Mouse (Mus musculus) heart, embryonic 10.5 days (tissue): ENCODE data around the gene Hectd4. TPM values are rescaled to one million over a fixed set of nuclear protein-coding genes. Genes with fewer than 3 reads are reported as not detected.

Source experiments
- DNase-seq: peaks from one replicate; pipeline ENCODE4 v3.0.0-alpha.2; 2017; ENCODE audit warnings: low spot score
- H3K27ac ChIP-seq: fragments of 300-500 bp; sonication (generic); 2 replicates; pipeline ENCODE4 v1.5.1; 2016; ENCODE audit warnings: mild to moderate bottlenecking
- H3K27me3 ChIP-seq: fragments of 300-500 bp; sonication (generic); 2 replicates; pipeline ENCODE4 v1.6.1; 2016; ENCODE audit warnings: mild to moderate bottlenecking; ENCODE audit not compliant: poor library complexity, insufficient read depth, severe bottlenecking
- H3K36me3 ChIP-seq: fragments of 300-500 bp; sonication (generic); 2 replicates; pipeline ENCODE4 v1.6.1; 2016; ENCODE audit warnings: mild to moderate bottlenecking, moderate library complexity
- H3K4me1 ChIP-seq: fragments of 300-500 bp; sonication (generic); 2 replicates; pipeline ENCODE4 v1.6.1; 2016; ENCODE audit warnings: mild to moderate bottlenecking
- H3K4me3 ChIP-seq: fragments of 300-500 bp; sonication (generic); 2 replicates; pipeline ENCODE4 v1.5.1; 2016; ENCODE audit warnings: mild to moderate bottlenecking, moderate library complexity
- H3K9me3 ChIP-seq: fragments of 300-500 bp; sonication (generic); 2 replicates; pipeline ENCODE4 v1.6.1; 2016; ENCODE audit warnings: mild to moderate bottlenecking, moderate library complexity
- WGBS: fragments of 180-500 bp; shearing (Covaris S2); methylation state at CpG from one replicate; pipeline ENCODE4 v1.1.7; 2016; 5-methylcytosine and 5-hydroxymethylcytosine counted together
- polyA plus RNA-seq: library from polyadenylated mRNA; unstranded; fragments of >200 nt; fragmentation: Nextera tagmentation; extraction: Ambion mirVana; gene quantifications from 2 replicates; pipeline ENCODE4 v1.2.1, GENCODE M21; 2016

Hectd4 gene
- polyA plus RNA-seq, 1 experiment from 2014 or later: 4.8 TPM

GRCm38 (mm10) chr5:121245201-121245600 is 25.2 kb downstream of the Hectd4 start:
- H3K27me3 ChIP-seq: no peaks in the 10 kb centered on the region
- peaks cover 29% of the 10 kb centered on the region; the same call in 1 of the 2 replicates for H3K4me1 ChIP-seq
- peak; percentile 74 for DNase-seq
- H3K27ac ChIP-seq: no peak overlapping the region
- no peaks in the 10 kb centered on the region for H3K9me3 ChIP-seq
- H3K4me3 ChIP-seq: no peak overlapping the region
- WGBS: 74% methylated on average over 7 of the region's 7 CpGs
- no peaks in the 10 kb centered on the region for H3K36me3 ChIP-seq

DNA sequence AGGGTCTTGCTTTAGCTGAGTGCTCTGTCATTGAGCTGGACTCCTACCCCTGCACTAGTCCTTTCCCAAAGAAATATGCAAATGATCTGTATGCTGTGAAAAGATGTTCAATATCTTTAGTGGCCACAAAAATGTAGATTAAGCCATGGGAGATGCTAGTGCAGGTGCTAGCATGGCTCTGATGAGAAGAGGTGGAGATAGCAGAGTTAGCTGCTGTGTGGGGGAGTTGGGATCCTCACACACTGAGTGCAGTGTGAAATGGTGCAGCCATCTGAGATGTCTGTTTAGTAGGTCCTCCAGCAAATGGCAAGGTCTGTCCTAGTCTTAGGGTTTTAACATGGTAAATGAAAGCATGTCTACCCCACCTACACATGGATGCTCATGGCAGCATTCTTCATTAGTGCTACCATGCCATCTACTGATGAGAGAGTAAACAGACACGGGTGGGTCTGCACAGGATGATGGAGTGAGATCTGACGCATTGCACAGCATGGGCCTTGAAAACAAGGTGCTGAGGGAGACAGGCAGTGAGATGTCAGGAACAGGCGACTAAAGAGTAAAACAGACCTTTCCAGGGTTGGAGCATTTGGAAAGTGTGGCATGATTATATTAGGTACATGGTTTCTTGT is 28.9 kb downstream of the Hectd4 start:
- Histone ChIP-seq H3K27me3 (no peaks in the 10 kb centered on the region), H3K36me3 (peaks cover 3% of the 10 kb centered on the region), H3K4me3 (no peak overlapping the region), H3K27ac (no peak overlapping the region), H3K9me3 (no peaks in the 10 kb centered on the region), H3K4me1 (peaks cover 17% of the 10 kb centered on the region)
- peak; percentile 69 for DNase-seq
- 67% methylated on average over 3 of the region's 3 CpGs for WGBS

DNA sequence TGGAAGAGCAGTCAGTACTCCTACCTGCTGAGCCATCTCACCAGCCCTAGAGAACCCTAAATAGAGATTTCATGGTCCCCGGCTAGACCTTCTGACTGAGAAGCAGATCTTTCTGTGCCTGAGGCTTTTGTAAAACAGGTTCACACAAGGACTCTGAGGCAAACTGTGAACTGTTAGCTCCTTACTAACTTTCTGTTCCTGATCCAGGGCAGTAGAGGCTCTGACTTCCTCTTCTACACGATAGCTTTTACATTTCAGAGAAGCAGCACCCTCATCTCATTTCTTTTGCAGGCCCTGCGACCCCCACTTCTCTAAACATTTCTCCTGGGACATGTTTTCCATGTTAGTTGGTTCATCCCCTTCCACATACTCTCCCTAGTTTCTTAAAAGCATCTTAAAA is 29.7 kb downstream of the Hectd4 start:
- no peak for DNase-seq
- H3K4me1 ChIP-seq: peaks cover 17% of the 10 kb centered on the region
- H3K4me3 ChIP-seq: no peak overlapping the region
- H3K36me3 ChIP-seq: peaks cover 10% of the 10 kb centered on the region
- no peaks in the 10 kb centered on the region for H3K27me3 ChIP-seq
- H3K27ac ChIP-seq: no peak overlapping the region
- H3K9me3 ChIP-seq: no peaks in the 10 kb centered on the region
- 94% methylated on average over 3 of the region's 3 CpGs for WGBS

GRCm38 (mm10) chr5:121251813-121252212 is 31.8 kb downstream of the Hectd4 start:
- no peaks in the 10 kb centered on the region for H3K27me3 ChIP-seq
- peaks cover 12% of the 10 kb centered on the region for H3K4me1 ChIP-seq
- no peak for DNase-seq
- H3K4me3 ChIP-seq: no peak overlapping the region
- WGBS: 66% methylated on average over 8 of the region's 8 CpGs
- H3K36me3 ChIP-seq: peaks cover 18% of the 10 kb centered on the region
- H3K9me3 ChIP-seq: no peaks in the 10 kb centered on the region
- peak overlapping the region; percentile 36 for H3K27ac ChIP-seq

- 87% methylated on average over 18 of the region's 18 CpGs for WGBS
- no peak for DNase-seq
These were observed 33.9 kb downstream of the Hectd4 start for GRCm38 (mm10) chr5:121253816-121254497.

GRCm38 (mm10) chr5:121254977-121255376 is 35.0 kb downstream of the Hectd4 start:
- no peak overlapping the region for H3K4me3 ChIP-seq
- H3K27ac ChIP-seq: no peak overlapping the region
- H3K36me3 ChIP-seq: peaks cover 31% of the 10 kb centered on the region
- no peak for DNase-seq
- H3K9me3 ChIP-seq: no peaks in the 10 kb centered on the region
- 87% methylated on average over 7 of the region's 7 CpGs for WGBS
- peaks cover 6% of the 10 kb centered on the region for H3K4me1 ChIP-seq
- H3K27me3 ChIP-seq: no peaks in the 10 kb centered on the region

More at GRCm38 (mm10) chr5:121253816-121254497, 33.9 kb downstream of the Hectd4 start:
- Histone ChIP-seq H3K4me1 (peaks cover 7% of the 10 kb centered on the region), H3K9me3 (no peaks in the 10 kb centered on the region), H3K4me3 (no peak overlapping the region), H3K27ac (no peak overlapping the region), H3K27me3 (no peaks in the 10 kb centered on the region), H3K36me3 (peaks cover 27% of the 10 kb centered on the region)

DNA sequence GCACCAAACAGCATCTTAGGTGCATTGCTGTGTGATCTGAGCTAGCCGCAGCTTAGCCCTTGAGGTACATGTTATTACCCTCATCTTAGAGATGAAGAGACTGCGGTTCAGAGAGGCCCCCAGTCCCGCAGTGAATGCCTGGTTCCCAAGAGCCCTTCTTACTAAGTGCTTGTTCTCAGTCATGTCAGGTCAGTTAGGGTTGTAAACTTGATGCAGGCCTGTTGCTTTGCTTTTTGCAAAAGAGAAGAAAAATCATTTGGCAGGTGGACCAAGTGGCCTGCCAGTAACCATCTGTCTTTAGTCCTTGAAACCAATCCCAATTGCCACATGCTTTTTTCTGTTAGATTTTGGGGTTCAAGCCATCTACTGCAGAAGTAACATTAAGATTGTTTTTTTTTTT is 41.8 kb downstream of the Hectd4 start:
- H3K27ac ChIP-seq: no peak overlapping the region
- H3K4me1 ChIP-seq: no peaks in the 10 kb centered on the region
- no peaks in the 10 kb centered on the region for H3K9me3 ChIP-seq
- no peak for DNase-seq
- H3K4me3 ChIP-seq: no peak overlapping the region
- H3K36me3 ChIP-seq: peaks cover 48% of the 10 kb centered on the region
- H3K27me3 ChIP-seq: no peaks in the 10 kb centered on the region
- 96% methylated on average over 3 of the region's 3 CpGs for WGBS

DNA sequence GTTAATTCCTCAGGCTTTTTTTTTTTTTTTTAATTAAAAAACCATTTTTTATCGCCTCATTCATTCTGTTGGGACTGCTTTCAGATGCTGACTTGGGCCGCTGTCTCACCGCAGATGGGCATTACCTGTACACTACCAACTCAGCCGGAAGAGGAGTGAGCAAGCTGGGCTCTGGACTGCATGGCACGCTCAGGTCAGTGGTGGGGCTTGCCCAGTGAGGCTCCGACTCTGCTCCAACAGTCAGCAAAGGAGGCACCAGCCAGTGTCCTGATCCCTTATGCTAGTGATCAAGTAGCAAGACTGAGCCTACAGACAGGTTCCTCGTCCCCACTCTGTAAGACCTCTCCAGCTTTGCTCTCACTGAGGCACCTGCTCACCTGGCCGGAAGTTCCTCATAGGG is 42.4 kb downstream of the Hectd4 start:
- Histone ChIP-seq H3K27ac (no peak overlapping the region), H3K4me1 (no peaks in the 10 kb centered on the region), H3K9me3 (no peaks in the 10 kb centered on the region), H3K27me3 (no peaks in the 10 kb centered on the region), H3K4me3 (no peak overlapping the region), H3K36me3 (peaks cover 46% of the 10 kb centered on the region)
- 94% methylated on average over 8 of the region's 8 CpGs for WGBS
- no peak for DNase-seq

GRCm38 (mm10) chr5:121264593-121264992 is 44.6 kb downstream of the Hectd4 start:
- H3K36me3 ChIP-seq: peaks cover 54% of the 10 kb centered on the region
- DNase-seq: no peak
- 98% methylated on average over 2 of the region's 2 CpGs for WGBS
- H3K4me1 ChIP-seq: peaks cover 7% of the 10 kb centered on the region; the same call in 1 of the 2 replicates
- no peak overlapping the region for H3K4me3 ChIP-seq
- no peak overlapping the region for H3K27ac ChIP-seq
- no peaks in the 10 kb centered on the region for H3K27me3 ChIP-seq
- H3K9me3 ChIP-seq: no peaks in the 10 kb centered on the region

GRCm38 (mm10) chr5:121266741-121267382 is 46.8 kb downstream of the Hectd4 start:
- Histone ChIP-seq H3K4me3 (no peak overlapping the region), H3K27ac (no peak overlapping the region), H3K9me3 (no peaks in the 10 kb centered on the region), H3K27me3 (no peaks in the 10 kb centered on the region), H3K4me1 (peaks cover 7% of the 10 kb centered on the region; the same call in 1 of the 2 replicates), H3K36me3 (peaks cover 56% of the 10 kb centered on the region)
- no peak for DNase-seq
- 81% methylated on average over 7 of the region's 7 CpGs for WGBS

GRCm38 (mm10) chr5:121271046-121271445 is 51.0 kb downstream of the Hectd4 start:
- Histone ChIP-seq H3K9me3 (no peaks in the 10 kb centered on the region), H3K27me3 (no peaks in the 10 kb centered on the region), H3K36me3 (peaks cover 70% of the 10 kb centered on the region), H3K4me3 (no peak overlapping the region), H3K4me1 (peaks cover 7% of the 10 kb centered on the region; the same call in 1 of the 2 replicates), H3K27ac (no peak overlapping the region)
- DNase-seq: no peak
- 85% methylated on average over 7 of the region's 7 CpGs for WGBS

- no peaks in the 10 kb centered on the region for H3K9me3 ChIP-seq
- WGBS: 54% methylated on average over 1 of the region's 1 CpGs
- H3K27ac ChIP-seq: no peak overlapping the region
- no peak overlapping the region for H3K4me3 ChIP-seq
- no peak for DNase-seq
- peaks cover 63% of the 10 kb centered on the region for H3K36me3 ChIP-seq
- H3K27me3 ChIP-seq: no peaks in the 10 kb centered on the region
- H3K4me1 ChIP-seq: no peaks in the 10 kb centered on the region
These were observed 56.8 kb downstream of the Hectd4 start for GRCm38 (mm10) chr5:121276808-121277207.

GRCm38 (mm10) chr5:121280456-121280855 is 60.4 kb downstream of the Hectd4 start:
- Histone ChIP-seq H3K27ac (no peak overlapping the region), H3K9me3 (no peaks in the 10 kb centered on the region), H3K27me3 (no peaks in the 10 kb centered on the region), H3K4me1 (peaks cover 5% of the 10 kb centered on the region; the same call in 1 of the 2 replicates), H3K36me3 (peaks cover 56% of the 10 kb centered on the region), H3K4me3 (no peak overlapping the region)
- no peak for DNase-seq
- 79% methylated on average over 4 of the region's 4 CpGs for WGBS
